Comparison of ENCODE assay signal across 7 mouse cellular contexts in the genomic region with DNA sequence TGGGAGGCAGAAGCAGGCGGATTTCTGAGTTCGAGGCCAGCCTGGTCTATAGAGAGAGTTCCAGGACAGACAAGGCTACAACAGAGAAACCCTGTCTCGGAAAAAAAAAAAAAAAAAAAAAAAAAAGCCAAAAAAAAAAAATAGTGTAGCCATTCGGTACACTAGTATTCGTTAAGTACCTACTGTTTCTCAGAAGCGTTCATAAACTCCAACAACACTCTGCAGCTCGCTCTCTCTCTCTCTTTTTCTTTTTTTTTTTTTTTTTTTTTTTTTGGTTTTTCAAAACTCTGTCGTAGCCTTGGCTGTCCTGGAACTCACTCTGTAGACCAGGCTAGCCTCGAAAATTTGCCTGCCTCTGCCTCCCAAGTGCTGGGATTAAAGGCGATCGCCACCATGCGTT. TPM values are rescaled to one million over a fixed set of nuclear protein-coding genes. Genes with fewer than 3 reads are reported as not detected.
"Had no signal": no experiment of that assay in that cellular context is flagged by ENCODE, and none has a peak within 500 bp of the region (broad histone marks: within the 10 kb centered on the region; RNA-seq: fewer than 3 reads in every experiment).

No protein-coding gene starts in this region.

RNA-seq across cellular contexts. Expression of gene Cort, which starts 26.1 kb away (rescaled TPM):
- total RNA-seq: granulocyte monocyte progenitor cell, adult 5-6 weeks; heart, adult 18-20 months had no signal
- polyA plus RNA-seq: heart, embryonic 16.5 days; intestine, embryonic 14.5 days; kidney, adult 2 months; limb, embryonic 11.5 days; liver, postnatal 0 days had no signal
